Mouse (Mus musculus) cerebral cortex, adult 2 months (tissue): ENCODE measurements around the gene Plxna3.

ENCODE experiments used
- WGBS: fragments of 180-500 bp; shearing (Covaris S2); methylation state at CpG from one replicate; pipeline ENCODE4 v1.1.7; 2018; 5-methylcytosine and 5-hydroxymethylcytosine counted together

The Plxna3 gene

GRCm38 (mm10) chrX:74328725-74329161, at the start of gene Plxna3:
Gene Plxna3 (plus strand): TSS chrX:74329066.
- 1% methylated on average over 25 of the region's 30 CpGs for WGBS

DNA sequence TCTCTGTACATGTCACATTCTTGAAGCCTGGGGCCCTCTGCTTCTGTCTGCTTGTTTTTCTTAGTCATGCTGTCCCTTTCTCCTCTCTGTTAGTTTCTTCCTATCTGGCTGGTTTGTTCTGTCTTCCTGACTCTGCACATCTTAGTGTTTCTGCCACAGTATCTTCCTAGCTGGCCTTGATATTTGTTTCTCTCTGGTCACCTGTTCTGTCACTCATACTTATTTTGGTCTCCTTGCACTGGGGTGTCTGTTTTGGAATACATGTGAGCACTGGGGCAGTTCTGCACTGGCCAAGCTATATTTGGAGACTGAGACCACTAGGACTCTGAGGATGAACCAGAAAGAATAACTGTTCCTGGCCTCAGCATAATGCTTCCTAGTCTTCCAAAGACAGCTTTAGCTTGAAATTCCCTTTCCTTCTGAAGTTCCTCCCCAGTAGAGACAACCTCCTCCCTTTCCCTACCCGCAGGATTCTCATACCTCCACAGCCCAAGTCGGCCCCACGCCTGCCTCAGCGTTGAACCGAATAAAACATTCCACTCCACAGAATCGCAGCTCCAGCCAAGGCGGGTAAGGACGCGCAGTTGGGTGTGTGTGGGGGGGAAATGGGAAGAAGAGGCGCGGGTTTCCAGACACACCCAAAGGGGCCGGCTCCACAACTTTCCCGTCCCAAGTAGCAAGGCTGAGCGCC, 47.7 kb upstream of the Plxna3 start:
- WGBS: 3% methylated on average over 14 of the region's 14 CpGs

- WGBS: 8% methylated on average over 16 of the region's 16 CpGs
Measured at GRCm38 (mm10) chrX:74281732-74282394, 47.0 kb upstream of the Plxna3 start, which contains the start of the genes Taz and Dnase1l1. Gene Taz (plus strand): TSS chrX:74281912. Gene Dnase1l1 (minus strand): TSS chrX:74282337.

- 1% methylated on average over 38 of the region's 39 CpGs for WGBS
Measured at GRCm38 (mm10) chrX:74282395-74283091, 46.3 kb upstream of the Plxna3 start.

DNA sequence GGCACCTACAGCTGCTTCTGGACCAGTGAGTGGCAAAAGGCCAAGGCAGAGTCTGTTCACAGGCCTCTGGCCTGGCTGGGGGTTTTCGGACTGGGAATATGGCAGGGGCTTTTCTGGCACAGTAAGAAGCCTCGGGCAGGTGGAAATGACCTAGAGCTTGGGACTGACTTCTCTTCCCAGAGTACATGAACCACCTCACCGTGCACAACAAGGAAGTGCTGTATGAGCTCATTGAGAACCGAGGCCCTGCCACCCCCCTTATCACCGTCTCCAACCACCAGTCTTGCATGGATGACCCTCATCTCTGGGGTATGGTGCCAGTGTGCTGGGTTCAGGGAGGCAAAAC, 45.8 kb upstream of the Plxna3 start:
- 12% methylated on average over 5 of the region's 5 CpGs for WGBS

GRCm38 (mm10) chrX:74293431-74293830, 35.4 kb upstream of the Plxna3 start:
- WGBS: 83% methylated on average over 4 of the region's 4 CpGs

DNA sequence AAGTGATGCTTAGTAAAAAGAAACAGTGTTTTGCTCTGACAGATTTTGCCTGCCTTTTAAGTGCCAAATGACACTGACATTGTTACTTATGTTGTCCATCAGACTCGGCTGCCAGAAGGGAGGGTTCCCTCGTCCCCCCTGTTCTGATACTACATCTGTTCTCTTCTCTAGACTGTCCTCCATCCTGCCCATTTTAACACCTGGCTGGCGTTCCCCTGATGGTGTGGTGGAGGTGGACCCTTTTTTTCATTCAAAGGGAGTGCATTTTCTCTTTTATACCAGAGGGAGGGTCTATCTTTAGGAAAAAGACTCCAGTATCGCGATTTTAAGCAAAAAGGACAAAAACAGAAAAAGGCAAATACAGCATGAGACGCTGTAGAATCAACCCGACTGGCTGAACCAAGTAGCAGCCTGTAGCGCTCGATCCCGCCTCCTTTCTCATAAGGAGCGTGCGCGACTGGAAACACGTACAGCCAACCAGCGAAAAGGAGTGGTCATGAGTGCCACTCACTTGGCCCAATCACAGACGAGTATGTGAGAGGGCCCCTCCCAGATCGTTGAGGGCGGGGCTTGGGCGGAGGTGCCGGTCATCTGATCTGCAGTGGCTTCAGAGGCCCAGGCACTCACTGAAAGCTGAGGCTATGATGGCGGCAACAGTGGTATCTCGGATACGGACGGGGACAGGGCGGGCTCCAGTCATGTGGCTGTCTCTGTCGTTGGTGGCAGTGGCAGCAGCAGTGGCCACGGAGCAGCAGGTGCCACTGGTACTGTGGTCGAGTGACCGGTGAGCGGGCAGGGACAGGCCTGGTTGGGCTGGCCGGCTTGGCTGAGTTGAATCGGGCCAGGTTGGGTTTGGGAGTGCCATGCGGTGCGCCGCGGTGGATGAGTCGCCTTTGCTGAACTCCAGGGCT, 32.1 kb upstream of the Plxna3 start, which contains the start of gene Atp6ap1:
TSS of gene Atp6ap1 (plus strand) at position 560 of the 911 bp plus-strand sequence.
- WGBS: 4% methylated on average over 37 of the region's 37 CpGs

DNA sequence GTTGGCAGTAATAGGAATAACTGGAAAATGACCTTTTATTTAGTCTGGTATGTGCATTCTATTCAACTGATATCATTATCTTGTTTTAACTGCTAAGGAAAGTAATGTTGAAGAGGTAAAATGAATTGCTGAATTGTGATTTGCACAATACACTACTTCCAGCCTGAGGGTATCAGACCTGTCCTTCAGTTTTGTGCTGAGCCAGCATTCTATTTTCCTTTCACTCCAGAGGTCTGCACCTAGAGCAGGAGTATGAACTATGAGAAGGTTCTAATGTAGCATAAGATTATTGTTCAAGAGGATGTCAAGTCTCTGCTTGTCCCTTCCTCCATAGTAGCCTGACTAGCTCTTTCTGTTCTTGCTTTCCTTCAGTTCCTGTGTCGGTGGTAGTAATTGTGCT, 30.5 kb upstream of the Plxna3 start:
- WGBS: 70% methylated on average over 1 of the region's 1 CpGs

DNA sequence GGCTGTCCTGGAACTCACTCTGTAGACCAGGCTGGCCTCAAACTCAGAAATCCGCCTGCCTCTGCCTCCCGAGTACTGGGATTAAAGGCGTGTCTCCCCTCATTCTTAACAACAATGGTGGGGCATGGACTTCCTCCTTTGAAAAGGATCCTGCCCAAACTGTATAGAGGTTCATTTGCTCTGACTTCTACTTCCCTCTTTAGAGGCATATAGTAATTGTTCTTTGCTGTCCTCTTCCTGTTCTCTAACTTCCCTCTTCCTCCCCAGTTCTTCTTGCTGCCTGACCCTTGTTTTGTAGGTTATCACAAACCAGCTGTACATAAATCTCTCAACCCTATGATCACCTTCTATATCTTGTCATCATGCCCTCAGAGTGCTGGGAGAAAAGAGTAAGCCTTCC, 29.1 kb upstream of the Plxna3 start:
- WGBS: 81% methylated on average over 3 of the region's 3 CpGs

DNA sequence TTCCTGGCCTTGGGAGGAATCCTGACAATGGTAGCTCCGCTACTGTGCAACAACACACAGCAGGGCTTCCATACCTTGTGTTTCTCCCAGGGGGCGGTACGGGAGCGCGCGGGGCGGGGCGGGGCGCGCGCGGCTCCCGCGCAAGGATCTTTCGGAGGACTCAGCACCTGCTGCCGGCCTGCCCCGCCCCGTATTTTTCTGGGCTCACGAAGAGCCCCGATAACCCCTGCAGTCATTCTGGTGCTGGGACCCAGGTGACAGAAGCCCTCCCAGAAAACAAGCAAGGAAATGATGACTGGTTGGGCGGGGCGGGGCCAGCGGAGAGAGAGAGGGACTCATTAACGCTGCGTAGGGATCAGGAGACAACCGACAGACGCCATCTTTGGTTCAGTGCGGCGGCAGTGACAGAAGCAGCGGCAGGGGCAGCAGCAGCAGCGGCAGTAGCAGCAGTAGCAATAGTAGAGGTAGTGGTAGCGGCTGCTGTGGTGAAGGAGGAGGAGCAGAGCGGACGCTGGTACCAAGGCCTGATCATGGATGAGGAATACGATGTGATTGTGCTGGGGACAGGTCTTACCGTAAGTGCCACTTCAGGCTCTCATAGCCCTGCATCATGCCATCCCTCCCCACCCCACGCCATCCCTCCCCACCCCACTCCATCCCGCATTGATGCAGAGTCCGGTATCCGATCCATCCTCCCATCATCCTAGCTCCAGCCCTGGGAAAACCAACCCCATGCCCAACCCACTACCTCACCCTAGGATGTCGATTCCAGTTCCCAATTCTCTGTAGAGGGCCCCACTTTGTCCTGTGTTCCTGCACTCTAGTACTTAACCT, 23.8 kb upstream of the Plxna3 start, which contains the start of gene Gdi1:
TSS of gene Gdi1 (plus strand) at position 132 of the 834 bp plus-strand sequence.
- WGBS: 3% methylated on average over 40 of the region's 41 CpGs

DNA sequence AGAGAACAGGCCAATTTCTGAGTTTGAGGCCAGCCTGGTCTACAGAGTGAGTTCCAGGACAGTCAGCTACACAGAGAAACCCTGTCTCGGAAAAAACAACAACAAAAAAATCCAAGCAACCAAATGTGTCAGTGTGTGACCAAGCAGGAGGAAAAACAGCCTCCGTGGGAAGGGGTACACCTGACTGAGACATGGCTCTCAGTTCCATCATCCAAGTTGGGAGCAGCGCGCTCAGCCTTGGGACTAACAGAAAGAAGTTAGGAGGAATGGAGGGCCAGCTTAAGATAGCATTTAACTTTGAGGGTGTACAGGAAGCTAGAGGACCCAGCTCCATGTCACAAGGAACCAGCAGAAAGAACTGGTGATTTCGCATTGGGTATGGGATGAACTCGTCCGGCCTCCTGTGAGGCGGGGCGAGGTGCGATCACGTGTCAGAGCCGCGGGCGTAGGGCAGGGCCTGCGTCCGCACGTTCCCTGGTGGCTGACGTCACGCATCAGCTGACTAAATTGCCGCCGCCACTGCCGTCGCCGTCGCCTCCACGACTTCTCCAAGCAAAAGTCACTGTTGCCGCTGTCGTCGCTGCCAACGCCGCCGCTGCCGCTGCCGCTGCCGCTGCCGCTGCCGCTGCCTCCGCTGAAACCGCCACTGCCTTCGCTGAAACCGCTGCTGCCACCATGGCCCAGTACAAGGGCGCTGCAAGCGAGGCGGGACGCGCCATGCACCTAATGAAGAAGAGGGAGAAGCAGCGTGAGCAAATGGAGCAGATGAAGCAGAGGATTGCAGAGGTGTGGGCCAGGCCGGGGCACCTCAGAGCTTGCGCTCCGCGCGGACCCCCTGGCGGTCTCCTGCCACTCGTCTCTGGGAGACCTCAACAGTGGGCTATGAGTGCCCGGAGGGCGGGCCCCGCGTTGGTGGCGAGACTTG, 16.1 kb upstream of the Plxna3 start, which contains the start of gene Fam50a:
TSS of gene Fam50a (plus strand) at position 494 of the 925 bp plus-strand sequence.
- 7% methylated on average over 35 of the region's 59 CpGs for WGBS

- 14% methylated on average over 10 of the region's 10 CpGs for WGBS
Measured at GRCm38 (mm10) chrX:74329215-74329671, 377 bp downstream of the Plxna3 start.

DNA sequence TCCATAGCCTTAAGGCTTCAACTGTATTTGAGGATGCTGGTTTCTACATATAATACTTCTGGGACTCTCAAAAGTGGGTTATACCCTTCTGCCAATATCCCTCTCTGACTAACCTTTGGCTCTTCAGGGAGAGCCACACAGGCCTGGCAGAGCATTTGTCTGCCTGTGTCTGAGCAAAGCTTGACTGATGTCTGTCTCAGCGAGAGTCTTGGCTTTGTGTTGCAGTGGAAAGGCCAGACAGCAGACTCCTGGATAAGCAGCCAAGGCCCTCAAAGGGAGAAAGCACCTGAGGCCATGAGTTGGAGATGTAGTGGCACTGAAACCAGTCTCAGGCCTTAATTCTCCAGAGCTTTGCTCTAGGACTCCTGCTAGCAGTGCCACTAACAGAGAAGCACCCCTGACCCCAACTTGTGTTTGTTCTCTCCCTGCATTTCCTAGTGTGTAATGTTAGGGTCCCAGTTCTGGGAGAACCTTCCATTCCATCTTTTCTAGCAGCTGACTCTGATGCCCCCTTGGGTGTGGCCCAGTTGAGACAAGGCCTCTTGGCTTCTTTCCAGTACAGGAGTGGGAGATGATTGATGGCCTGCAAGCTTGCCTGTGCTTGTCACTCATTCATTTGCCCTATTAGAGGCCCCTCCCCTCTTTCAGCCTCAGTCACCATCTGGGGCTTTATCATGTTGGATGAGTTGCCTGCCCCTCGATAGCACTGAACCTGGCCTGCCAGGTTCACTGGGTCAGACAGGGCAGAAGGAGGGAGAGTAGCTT, 1.5 kb downstream of the Plxna3 start:
- WGBS: 27% methylated on average over 1 of the region's 2 CpGs

GRCm38 (mm10) chrX:74352645-74353466, 24.0 kb downstream of the Plxna3 start:
- 11% methylated on average over 13 of the region's 13 CpGs for WGBS

GRCm38 (mm10) chrX:74353467-74353770, 24.6 kb downstream of the Plxna3 start, which contains the start of gene Lage3:
Gene Lage3 (minus strand): TSS chrX:74353618.
- 10% methylated on average over 11 of the region's 22 CpGs for WGBS

- 89% methylated on average over 3 of the region's 3 CpGs for WGBS
Measured at GRCm38 (mm10) chrX:74357069-74357468, 28.2 kb downstream of the Plxna3 start.

DNA sequence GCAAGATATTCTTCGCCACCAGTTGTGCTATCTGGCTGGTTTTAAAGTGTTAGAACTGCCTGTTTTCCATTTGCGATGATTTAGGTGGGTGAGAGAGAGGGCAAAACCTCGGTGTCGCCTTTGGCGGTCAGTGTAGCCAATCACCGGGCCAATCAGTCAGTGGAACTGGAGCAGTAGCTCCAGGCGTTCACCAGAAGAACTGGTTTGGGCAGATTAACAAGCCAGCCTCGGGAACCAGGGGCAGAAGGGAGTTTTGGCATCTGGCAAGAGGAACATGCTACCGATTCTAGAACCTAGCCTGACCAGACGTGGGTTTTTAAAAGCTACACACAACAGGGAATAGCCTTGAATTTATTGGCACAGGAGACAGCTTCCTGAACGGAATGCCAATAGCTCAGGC, 30.3 kb downstream of the Plxna3 start:
- WGBS: 60% methylated on average over 11 of the region's 11 CpGs

DNA sequence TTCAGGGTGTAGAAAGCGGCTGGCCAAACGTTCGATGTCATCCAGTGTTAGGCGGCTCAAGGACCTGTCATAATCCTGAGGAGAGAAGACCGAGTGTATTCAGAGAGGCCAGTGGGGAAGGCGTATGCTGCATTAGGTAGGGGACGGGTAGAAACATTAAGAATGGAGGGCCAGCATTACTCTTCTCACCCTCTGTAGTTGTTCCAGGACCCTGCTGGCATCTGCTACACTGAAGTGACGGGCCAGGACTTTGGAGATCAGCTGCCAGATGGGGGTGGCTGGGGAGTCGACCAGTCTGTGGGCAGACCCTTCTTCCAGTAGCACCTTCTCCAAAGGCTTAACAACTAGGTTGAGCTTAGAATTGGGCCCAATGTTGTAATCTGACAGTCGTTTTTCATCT, 38.6 kb downstream of the Plxna3 start:
- WGBS: 41% methylated on average over 10 of the region's 10 CpGs
